11 mouse cellular contexts compared by ENCODE assay signal in genomic region chr11:62642023-62642844, GRCm38 (mm10). TPM values are rescaled to one million over a fixed set of nuclear protein-coding genes. Genes with fewer than 3 reads are reported as not detected.
DNase-seq lines count a peak whose midpoint lies in the region; ATAC-seq lines count a peak whose summit lies in the region.
"Had no signal": no experiment of that assay in that cellular context is flagged by ENCODE, and none has a peak within 500 bp of the region (broad histone marks: within the 10 kb centered on the region; RNA-seq: fewer than 3 reads in every experiment).

No protein-coding gene starts in this region.

- H3K9ac ChIP-seq in intestine, embryonic 16.5 days (ENCODE audit: low read depth, low read length): 0 out of 2 replicates have a peak overlapping the region, but pooled peaks have one; percentile 15
- no peak overlapping the region for H3K9ac ChIP-seq in intestine, embryonic 15.5 days
- H3K9ac ChIP-seq: neural tube, embryonic 12.5 days had no signal

- H3K27me3 ChIP-seq in intestine, embryonic 16.5 days (replicated peaks; ENCODE audit: control insufficient read depth, insufficient read depth, low read length): no peaks in the 10 kb centered on the region
- H3K27me3 ChIP-seq in intestine, embryonic 15.5 days (replicated peaks): no peaks in the 10 kb centered on the region
- H3K27me3 ChIP-seq: neural tube, embryonic 12.5 days had no signal

- H3K9me3 ChIP-seq in intestine, embryonic 16.5 days (ENCODE audit: control insufficient read depth, low read length): no peaks in the 10 kb centered on the region
- no peaks in the 10 kb centered on the region for H3K9me3 ChIP-seq in intestine, embryonic 15.5 days
- H3K9me3 ChIP-seq: neural tube, embryonic 12.5 days had no signal

- H3K36me3 ChIP-seq in intestine, embryonic 16.5 days (ENCODE audit: control insufficient read depth, insufficient read depth, low read length): no peaks in the 10 kb centered on the region
- no peaks in the 10 kb centered on the region for H3K36me3 ChIP-seq in intestine, embryonic 15.5 days
- H3K36me3 ChIP-seq: neural tube, embryonic 12.5 days had no signal

- no peak overlapping the region for H3K4me2 ChIP-seq in intestine, embryonic 16.5 days (ENCODE audit: low read depth, low read length)
- H3K4me2 ChIP-seq in intestine, embryonic 15.5 days (replicated peaks): no peak overlapping the region
- H3K4me2 ChIP-seq: neural tube, embryonic 12.5 days had no signal

- no peak overlapping the region for H3K4me3 ChIP-seq in intestine, embryonic 16.5 days (ENCODE audit: low read length)
- no peak overlapping the region for H3K4me3 ChIP-seq in intestine, embryonic 15.5 days (replicated peaks)
- H3K4me3 ChIP-seq: neural tube, embryonic 12.5 days had no signal

- peak; percentile 35 for DNase-seq in adrenal gland, adult 2 months
- DNase-seq in adrenal gland, postnatal 36 days: no peak
- DNase-seq in urinary bladder, postnatal 14 days (ENCODE audit: low spot score): peak; percentile 32
- no peak for DNase-seq in urinary bladder, postnatal 25 days (ENCODE audit: low spot score)
- DNase-seq in adipocyte (ENCODE audit: low spot score): no peak
- no peak for DNase-seq in adrenal gland, postnatal 14 days
- DNase-seq: kidney, postnatal 10 days had no signal

- ATAC-seq in intestine, embryonic 16.5 days: no peak
- no peak for ATAC-seq in intestine, embryonic 15.5 days
- ATAC-seq: activated CD4-positive, CD25-positive, alpha-beta regulatory T cell, adult 4 months had no signal

- peak overlapping the region; percentile 44; the same call in 1 of the 2 replicates for H3K27ac ChIP-seq in intestine, embryonic 16.5 days (ENCODE audit: low read length)
- H3K27ac ChIP-seq in intestine, embryonic 15.5 days: no peak overlapping the region
- H3K27ac ChIP-seq: neural tube, embryonic 12.5 days had no signal

- H3K4me1 ChIP-seq in intestine, embryonic 16.5 days (ENCODE audit: control insufficient read depth, insufficient read depth, low read length): peaks cover 54% of the 10 kb centered on the region
- H3K4me1 ChIP-seq in intestine, embryonic 15.5 days (replicated peaks): peaks cover 44% of the 10 kb centered on the region

- 57% methylated on average over 11 of the region's 11 CpGs for WGBS in intestine, embryonic 16.5 days
- WGBS in intestine, embryonic 15.5 days: 63% methylated on average over 11 of the region's 11 CpGs

RNA-seq across cellular contexts. Expression of gene Lrrc75a, which starts 6.1 kb away (rescaled TPM):
- total RNA-seq in adrenal gland, adult 2 months (2021): 10 to 100 TPM; 17.5 to 40.5 TPM
- 46.9 and 73.5 TPM in 2 replicates for polyA plus RNA-seq in adrenal gland, adult 2 months (2012; rRNA removed)
- 10 to 100 TPM; 28.0 to 31.8 TPM for total RNA-seq in adrenal gland, postnatal 36 days (2021)
- 14.1 and 23.8 TPM in 2 replicates for polyA plus RNA-seq in intestine, embryonic 16.5 days (2015; fragmentation: Nextera tagmentation; extraction: Ambion mirVana)
- 17.3 and 20.9 TPM in 2 replicates for polyA plus RNA-seq in intestine, embryonic 15.5 days (2015; fragmentation: Nextera tagmentation; extraction: Ambion mirVana)
- 28.7 and 31.7 TPM in 2 replicates for total RNA-seq in adrenal gland, postnatal 14 days (2021)

RNA-seq across cellular contexts. Expression of gene Mmgt2, which starts 6.2 kb away (rescaled TPM):
- 10 to 100 TPM; 34.5 to 47.3 TPM for total RNA-seq in adrenal gland, adult 2 months (2021)
- polyA plus RNA-seq in adrenal gland, adult 2 months (2012; rRNA removed): 87.2 and 88.1 TPM in 2 replicates
- total RNA-seq in adrenal gland, postnatal 36 days (2021): 10 to 100 TPM; 38.0 to 42.6 TPM
- polyA plus RNA-seq in intestine, embryonic 16.5 days (2015; fragmentation: Nextera tagmentation; extraction: Ambion mirVana): 82.9 and 86.3 TPM in 2 replicates
- 71.8 and 72.4 TPM in 2 replicates for polyA plus RNA-seq in intestine, embryonic 15.5 days (2015; fragmentation: Nextera tagmentation; extraction: Ambion mirVana)
- 26.6 and 35.7 TPM in 2 replicates for total RNA-seq in adrenal gland, postnatal 14 days (2021)

Comparison
In these comparisons a context has a peak if more than half of its experiments do, and no peak if none do; other contexts are left out.
1. DNase-seq: peak in adrenal gland, adult 2 months (single experiment) and urinary bladder, postnatal 14 days (single experiment); none in adrenal gland, postnatal 36 days (0 of 2), urinary bladder, postnatal 25 days (single experiment), adipocyte (single experiment) and adrenal gland, postnatal 14 days (single experiment).